Mouse (Mus musculus): ENCODE data around the gene Sdccag8. TPM values are rescaled to one million over a fixed set of nuclear protein-coding genes. Genes with fewer than 3 reads are reported as not detected.
"Not testable (repeated sequence)": the region's sequence is repeated elsewhere in the genome, so short reads cannot be mapped to it uniquely, and the experiment has no call there.

Gene Sdccag8
- total and polyA plus RNA-seq, 2 experiments: 2.3 to 9.5 TPM

GRCm38 (mm10) chr1:176835501-176836294 is 21.2 kb downstream of the Sdccag8 start:
- Histone ChIP-seq H3K36me3 (ENCODE audit: control insufficient read depth, insufficient read depth, low read length) (peaks cover 11% of the 10 kb centered on the region), H3K27me3 (ENCODE audit: control insufficient read depth, insufficient read depth, low read length) (no peaks in the 10 kb centered on the region), H3K9ac (ENCODE audit: low read depth, low read length) (peak overlapping the region; percentile 16; the same call in 1 of the 2 replicates), H3K27ac (replicated peaks; ENCODE audit: insufficient read depth, low read depth, low read length) (no peak overlapping the region), H3K4me1 (ENCODE audit: control insufficient read depth, insufficient read depth, low read length) (peaks cover 2% of the 10 kb centered on the region), H3K4me3 (ENCODE audit: insufficient read depth, low read depth, low read length) (peak overlapping the region; percentile 34), H3K79me2 (ENCODE audit: control insufficient read depth, insufficient read depth, low read length) (no peaks in the 10 kb centered on the region; the same call in 1 of the 2 replicates)
- TF ChIP-seq CTCF (IDR thresholded peaks at IDR 0.05; ENCODE audit: low read depth, low read length) (no peak), POLR2A (IDR thresholded peaks at IDR 0.05; ENCODE audit: extremely low read depth, insufficient read depth, low read length) (no peak)
- no peak for DNase-seq (ENCODE audit: extremely low read depth, low read depth, low spot score)
- WGBS: 35% methylated on average over 41 of the region's 41 CpGs

GRCm38 (mm10) chr1:176836562-176836961 is 22.1 kb downstream of the Sdccag8 start:
- peaks cover 16% of the 10 kb centered on the region for H3K36me3 ChIP-seq (ENCODE audit: control insufficient read depth, insufficient read depth, low read length)
- DNase-seq (ENCODE audit: extremely low read depth, low read depth, low spot score); H3K4me3 ChIP-seq (ENCODE audit: insufficient read depth, low read depth, low read length); H3K27me3 ChIP-seq (ENCODE audit: control insufficient read depth, insufficient read depth, low read length); H3K4me1 ChIP-seq (ENCODE audit: control insufficient read depth, insufficient read depth, low read length); H3K9ac ChIP-seq (ENCODE audit: low read depth, low read length); H3K27ac ChIP-seq (replicated peaks; ENCODE audit: insufficient read depth, low read depth, low read length); H3K79me2 ChIP-seq (ENCODE audit: control insufficient read depth, insufficient read depth, low read length): not testable (repeated sequence)
- 83% methylated on average over 7 of the region's 7 CpGs for WGBS

- H3K9ac ChIP-seq (ENCODE audit: low read depth, low read length): no peak overlapping the region
- H3K27ac ChIP-seq (replicated peaks; ENCODE audit: insufficient read depth, low read depth, low read length): no peak overlapping the region
- H3K4me3 ChIP-seq (ENCODE audit: insufficient read depth, low read depth, low read length): no peak overlapping the region
- TF ChIP-seq CTCF (IDR thresholded peaks at IDR 0.05; ENCODE audit: low read depth, low read length): no peak
- no peak for TF ChIP-seq POLR2A (IDR thresholded peaks at IDR 0.05; ENCODE audit: extremely low read depth, insufficient read depth, low read length)
- H3K4me1 ChIP-seq (ENCODE audit: control insufficient read depth, insufficient read depth, low read length): no peaks in the 10 kb centered on the region
- WGBS: 92% methylated on average over 17 of the region's 17 CpGs
- H3K36me3 ChIP-seq (ENCODE audit: control insufficient read depth, insufficient read depth, low read length): peaks cover 34% of the 10 kb centered on the region
- H3K79me2 ChIP-seq (ENCODE audit: control insufficient read depth, insufficient read depth, low read length): no peaks in the 10 kb centered on the region
- H3K27me3 ChIP-seq (ENCODE audit: control insufficient read depth, insufficient read depth, low read length): no peaks in the 10 kb centered on the region
- no peak for DNase-seq (ENCODE audit: extremely low read depth, low read depth, low spot score)
These were observed 30.9 kb downstream of the Sdccag8 start for GRCm38 (mm10) chr1:176845082-176845977.

- Histone ChIP-seq H3K27me3 (ENCODE audit: control insufficient read depth, insufficient read depth, low read length) (no peaks in the 10 kb centered on the region), H3K79me2 (ENCODE audit: control insufficient read depth, insufficient read depth, low read length) (no peaks in the 10 kb centered on the region)
- WGBS: 87% methylated on average over 10 of the region's 10 CpGs
These were observed 32.8 kb downstream of the Sdccag8 start for GRCm38 (mm10) chr1:176847118-176847859.

GRCm38 (mm10) chr1:176848613-176849290 is 34.3 kb downstream of the Sdccag8 start:
- Histone ChIP-seq H3K9ac (ENCODE audit: low read depth, low read length) (no peak overlapping the region), H3K4me3 (ENCODE audit: insufficient read depth, low read depth, low read length) (no peak overlapping the region), H3K36me3 (ENCODE audit: control insufficient read depth, insufficient read depth, low read length) (peaks cover 22% of the 10 kb centered on the region), H3K27me3 (ENCODE audit: control insufficient read depth, insufficient read depth, low read length) (no peaks in the 10 kb centered on the region), H3K79me2 (ENCODE audit: control insufficient read depth, insufficient read depth, low read length) (no peaks in the 10 kb centered on the region), H3K4me1 (ENCODE audit: control insufficient read depth, insufficient read depth, low read length) (no peaks in the 10 kb centered on the region), H3K27ac (replicated peaks; ENCODE audit: insufficient read depth, low read depth, low read length) (no peak overlapping the region)
- TF ChIP-seq POLR2A (IDR thresholded peaks at IDR 0.05; ENCODE audit: extremely low read depth, insufficient read depth, low read length): no peak
- TF ChIP-seq CTCF (IDR thresholded peaks at IDR 0.05; ENCODE audit: low read depth, low read length): no peak
- DNase-seq (ENCODE audit: extremely low read depth, low read depth, low spot score): no peak
- WGBS: 87% methylated on average over 11 of the region's 11 CpGs

More at GRCm38 (mm10) chr1:176847118-176847859, 32.8 kb downstream of the Sdccag8 start:
- no peak overlapping the region for H3K27ac ChIP-seq (replicated peaks; ENCODE audit: insufficient read depth, low read depth, low read length)
- H3K4me1 ChIP-seq (ENCODE audit: control insufficient read depth, insufficient read depth, low read length): no peaks in the 10 kb centered on the region
- no peak overlapping the region for H3K4me3 ChIP-seq (ENCODE audit: insufficient read depth, low read depth, low read length)
- TF ChIP-seq POLR2A (IDR thresholded peaks at IDR 0.05; ENCODE audit: extremely low read depth, insufficient read depth, low read length): no peak
- no peak for TF ChIP-seq CTCF (IDR thresholded peaks at IDR 0.05; ENCODE audit: low read depth, low read length)
- peaks cover 22% of the 10 kb centered on the region for H3K36me3 ChIP-seq (ENCODE audit: control insufficient read depth, insufficient read depth, low read length)
- H3K9ac ChIP-seq (ENCODE audit: low read depth, low read length): no peak overlapping the region
- DNase-seq (ENCODE audit: extremely low read depth, low read depth, low spot score): no peak

All from liver, adult 2 months (tissue).